Mouse (Mus musculus) megakaryocyte-erythroid progenitor cell, adult 5-6 weeks (primary cell): ENCODE data around the gene Rims1. TPM values are rescaled to one million over a fixed set of nuclear protein-coding genes. Genes with fewer than 3 reads are reported as not detected.

Experiments
- ATAC-seq: replicated peaks from 2 replicates; pipeline ENCODE4 v1.8.0; 2016; ENCODE audit warnings: mild to moderate bottlenecking, inconsistent platforms; ENCODE audit not compliant: severe bottlenecking, poor library complexity, low FRiP score, low TSS enrichment
- total RNA-seq, 2 experiments: library from RNA; stranded (forward) in 1 of 2; stranded (reverse) in 1 of 2; fragments of 200-1000, 215-1000 nt in 1 of 2; fragments of >200 nt in 1 of 2; fragmentation: Nextera tagmentation in 1 of 2; gene quantifications; 2 replicates each; pipeline ENCODE4 v1.2.3; 2014 to 2017

Gene Rims1
- total RNA-seq, 2 experiments from 2014 or later, result not detected

DNA sequence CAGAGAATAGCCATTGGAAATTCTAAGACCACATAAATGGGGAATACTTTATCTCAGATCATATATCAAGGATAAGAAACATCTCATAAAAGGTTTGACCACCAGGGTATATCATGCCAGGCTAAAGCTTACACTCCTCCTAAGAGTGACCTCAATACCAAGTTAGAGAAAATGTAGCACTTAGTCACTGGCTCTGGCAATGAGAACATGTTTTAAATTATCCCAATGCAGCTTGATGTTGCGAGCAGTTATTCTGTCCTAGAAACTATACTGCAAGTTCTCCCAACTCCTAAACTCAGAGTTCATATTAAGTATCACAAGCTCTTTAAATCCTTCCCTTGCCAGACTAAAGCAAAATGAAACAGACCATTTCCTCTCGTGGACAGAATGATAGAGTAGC lies 85.1 kb downstream of the Rims1 start:
- no peak for ATAC-seq

DNA sequence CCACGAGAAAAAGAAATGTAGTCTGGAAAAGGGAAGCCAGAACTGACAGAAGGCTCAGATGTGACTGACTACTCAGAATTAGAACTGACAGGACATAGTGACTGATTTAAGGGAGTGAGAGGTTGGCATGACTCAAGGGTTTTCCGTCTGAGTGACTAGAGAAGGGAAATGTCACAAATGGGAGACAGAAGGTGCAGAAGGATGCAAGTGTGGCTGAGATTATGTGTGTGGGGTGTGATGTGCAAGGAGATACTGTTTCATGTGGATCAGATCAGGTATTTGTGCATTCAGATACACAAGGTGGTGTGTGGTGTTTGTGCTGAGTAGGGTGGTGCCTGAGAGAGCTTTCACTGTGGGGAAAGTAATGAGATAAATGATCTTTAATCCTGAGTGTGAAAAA lies 96.3 kb downstream of the Rims1 start:
- ATAC-seq, result no peak

DNA sequence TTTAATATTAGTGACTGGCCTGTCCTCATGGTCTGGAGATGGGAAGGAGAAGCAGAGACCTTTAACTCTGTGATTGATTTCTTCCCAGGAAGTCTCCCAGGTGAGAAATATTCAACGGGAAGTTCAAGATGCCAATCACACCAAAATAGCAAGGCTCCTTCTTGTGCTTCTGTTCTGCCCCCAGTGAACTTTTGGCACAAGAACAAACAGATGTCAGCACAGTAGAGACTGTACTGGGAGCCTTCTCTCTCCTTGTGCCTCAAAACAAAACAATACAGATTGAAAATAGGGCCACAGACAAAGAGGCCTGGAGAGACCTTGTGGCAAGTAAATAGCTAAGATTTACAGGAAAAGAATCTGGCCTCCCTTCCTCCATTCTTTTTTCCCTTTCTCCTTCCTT lies 110.7 kb downstream of the Rims1 start:
- ATAC-seq, result no peak

DNA sequence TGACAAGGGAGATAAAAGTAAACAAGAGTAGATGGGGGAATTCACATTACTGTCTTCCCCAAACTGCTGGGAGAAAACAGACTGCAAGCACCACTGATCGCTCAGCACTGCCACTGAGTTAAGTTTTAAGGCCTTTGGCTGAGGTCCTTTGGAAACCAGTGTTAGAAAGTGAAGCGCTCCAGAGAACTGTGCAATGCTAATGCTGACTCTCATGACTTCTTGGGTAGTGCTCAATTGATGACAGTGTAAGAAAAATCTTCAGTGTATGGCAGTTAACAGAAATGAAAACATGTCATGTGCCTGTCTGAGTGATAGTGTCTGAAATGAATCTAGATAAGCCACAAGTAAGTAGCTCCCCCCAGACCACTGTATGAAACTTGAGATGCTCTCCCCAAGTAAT lies 111.3 kb downstream of the Rims1 start:
- ATAC-seq, result no peak

DNA sequence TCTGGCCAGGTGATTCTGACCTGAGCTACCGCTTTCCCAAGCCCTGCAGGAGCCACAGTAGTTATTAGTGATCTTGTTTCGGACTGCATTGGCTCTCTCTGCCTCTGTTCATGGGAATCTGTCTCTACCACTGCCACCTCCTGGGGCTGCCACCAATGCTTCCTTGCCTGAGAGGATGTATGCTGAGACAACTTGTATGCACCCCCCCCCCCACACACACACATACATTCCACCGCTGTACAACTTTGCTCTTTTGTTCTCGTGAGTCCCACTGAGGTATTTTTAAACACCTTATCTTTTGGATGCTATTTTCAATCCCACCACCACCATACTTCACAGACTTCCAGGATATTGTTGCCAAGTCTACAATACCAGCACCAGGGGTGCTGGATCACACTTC lies 122.3 kb downstream of the Rims1 start:
- ATAC-seq, result no peak

DNA sequence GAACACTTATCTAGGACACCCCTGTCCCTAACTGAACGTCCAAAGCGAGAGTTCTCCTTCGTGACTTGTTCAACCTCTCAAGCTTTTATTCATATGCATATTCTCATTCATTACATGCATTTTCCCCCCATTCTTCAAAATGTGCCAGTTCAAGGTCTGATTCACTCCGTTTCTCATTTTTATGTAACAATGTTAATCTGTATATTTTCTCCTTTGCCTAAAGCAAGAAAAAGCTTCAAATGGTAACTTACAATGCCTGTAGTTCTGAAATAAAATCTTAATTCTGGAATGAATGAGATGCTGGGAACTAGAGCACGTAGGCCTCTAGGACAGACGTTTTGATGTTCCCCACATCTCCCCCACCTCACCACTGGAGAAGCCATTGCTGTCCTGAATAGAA lies 141.6 kb downstream of the Rims1 start:
- no peak for ATAC-seq

DNA sequence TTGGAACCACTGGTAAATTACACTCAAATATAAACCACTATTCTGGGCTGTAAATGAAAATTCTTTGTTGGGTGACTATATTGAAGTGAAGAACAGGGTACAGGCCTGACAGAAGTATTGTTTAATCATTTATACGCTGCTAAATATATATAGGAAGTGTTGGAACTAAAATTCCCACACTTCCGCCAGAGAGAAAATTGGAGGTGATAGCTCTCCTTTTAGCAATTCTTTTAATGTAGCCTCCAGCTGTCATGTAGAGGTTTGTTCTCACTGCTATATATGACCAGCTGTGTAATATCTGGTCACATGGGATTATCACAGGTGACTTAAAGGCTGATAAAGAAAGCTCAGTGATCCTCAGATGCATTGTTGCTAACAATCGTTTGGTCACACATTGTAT lies 144.0 kb downstream of the Rims1 start:
- no peak for ATAC-seq

DNA sequence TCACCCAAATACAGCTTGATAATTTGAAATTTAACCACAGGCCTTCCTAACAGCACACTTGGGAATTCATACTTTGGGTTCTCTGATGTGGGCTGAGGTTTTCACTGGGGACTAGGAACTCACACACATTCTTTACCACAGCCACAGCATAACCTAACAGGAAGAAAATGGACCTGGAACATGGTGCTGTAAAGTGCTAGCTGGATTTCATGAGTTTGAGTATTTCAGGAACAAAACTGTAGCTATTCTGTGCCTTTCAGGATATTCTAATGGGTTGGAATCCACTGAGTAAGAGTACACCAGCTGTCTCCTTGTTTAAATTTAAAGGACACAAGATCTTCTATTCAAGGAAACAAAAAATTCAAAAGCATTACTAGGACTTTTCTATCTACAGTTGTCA lies 149.8 kb downstream of the Rims1 start:
- no peak for ATAC-seq

DNA sequence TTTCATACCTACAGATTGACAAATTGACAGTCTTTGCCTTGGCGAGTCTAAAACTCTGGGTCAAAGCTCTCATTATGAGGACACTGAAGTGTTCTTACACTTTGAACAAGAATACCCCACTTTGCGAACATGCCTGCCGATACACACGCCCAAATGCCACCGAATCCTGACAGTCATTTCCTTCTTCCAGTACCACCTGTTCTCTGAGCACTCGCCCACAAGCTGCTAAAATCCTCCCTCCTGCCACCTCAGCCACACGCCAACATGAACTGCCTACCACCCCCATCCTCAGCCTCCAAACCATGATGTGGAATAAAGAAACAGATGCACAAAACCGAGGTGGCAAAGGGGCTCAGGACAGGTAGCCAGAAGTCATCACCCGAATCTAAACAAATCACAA lies 150.9 kb downstream of the Rims1 start:
- no peak for ATAC-seq

DNA sequence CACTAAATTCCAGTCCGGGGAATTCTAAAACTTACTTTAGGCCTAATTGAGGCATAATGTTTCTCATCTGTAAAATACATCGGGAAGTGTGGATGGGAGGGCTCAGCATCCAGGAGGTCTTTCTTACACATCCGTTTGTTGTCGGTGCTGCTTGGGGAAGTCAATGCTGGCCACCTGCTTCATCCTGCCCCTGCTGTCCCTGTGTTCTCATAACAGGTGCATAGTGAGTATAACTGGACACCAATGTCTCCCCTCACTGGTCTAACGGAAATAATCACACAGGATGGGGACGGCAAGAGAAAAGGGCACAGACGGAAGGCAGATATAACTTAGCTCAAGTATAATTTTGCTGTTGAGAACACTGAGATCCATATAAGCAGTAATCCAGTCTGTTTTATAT lies 155.2 kb downstream of the Rims1 start:
- no peak for ATAC-seq

DNA sequence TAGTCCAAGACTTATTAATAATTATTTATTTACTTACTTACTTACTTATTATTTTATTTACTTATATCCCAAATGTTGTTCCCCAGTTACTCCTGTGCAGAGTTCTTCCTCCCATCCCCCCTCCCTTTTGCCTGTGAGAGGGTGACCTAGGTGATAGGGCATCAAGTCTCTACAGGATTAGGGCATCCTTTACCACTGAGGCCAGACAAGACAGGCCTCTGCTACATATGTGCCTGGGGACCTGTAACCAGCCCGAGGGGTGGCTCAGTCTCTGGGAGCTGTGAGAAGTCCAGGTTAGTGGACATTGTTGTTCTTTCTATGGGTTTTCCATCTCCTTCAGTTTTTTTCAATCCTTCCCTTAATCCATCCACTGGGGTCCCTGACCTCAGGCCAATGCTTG lies 156.4 kb downstream of the Rims1 start:
- ATAC-seq, result no peak

DNA sequence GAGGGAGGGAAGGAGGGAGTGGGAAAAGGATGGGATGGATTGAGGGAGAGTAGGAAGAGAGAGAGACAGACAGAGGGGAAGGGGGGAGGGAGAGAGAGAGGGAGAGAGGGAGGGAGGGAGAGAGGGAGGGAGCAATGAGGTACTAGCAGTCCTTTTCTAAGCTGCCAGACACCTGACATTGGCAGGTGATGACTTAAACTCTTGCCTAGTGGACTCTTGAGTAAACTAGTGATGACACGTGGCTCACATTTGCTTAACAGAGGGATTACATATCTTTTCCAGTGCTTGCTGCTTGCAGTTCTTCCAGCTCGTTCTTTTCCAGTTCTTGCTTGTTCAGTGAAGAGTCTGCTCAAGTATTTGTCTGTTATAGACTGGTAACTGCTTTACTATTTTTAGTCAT lies 160.5 kb downstream of the Rims1 start:
- ATAC-seq, result no peak

DNA sequence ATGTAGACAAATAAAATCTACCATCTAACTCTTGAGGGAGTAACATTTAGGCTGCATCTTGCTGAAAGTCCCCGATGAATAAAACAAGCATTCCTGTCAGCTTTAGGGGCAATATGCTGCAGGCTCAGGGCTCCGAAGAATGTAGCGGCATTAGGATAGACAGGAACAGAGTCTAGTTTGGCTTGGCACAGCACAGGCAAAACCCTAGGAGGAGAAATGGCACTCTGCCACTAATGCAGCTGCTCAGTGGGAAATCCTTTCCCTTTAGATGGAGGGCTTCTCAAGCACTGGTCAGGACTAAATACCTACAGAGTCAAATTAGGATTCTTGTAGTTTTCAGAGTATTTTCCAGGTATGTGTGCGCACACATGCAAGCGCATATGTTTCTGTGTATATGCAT lies 165.2 kb downstream of the Rims1 start:
- no peak for ATAC-seq

DNA sequence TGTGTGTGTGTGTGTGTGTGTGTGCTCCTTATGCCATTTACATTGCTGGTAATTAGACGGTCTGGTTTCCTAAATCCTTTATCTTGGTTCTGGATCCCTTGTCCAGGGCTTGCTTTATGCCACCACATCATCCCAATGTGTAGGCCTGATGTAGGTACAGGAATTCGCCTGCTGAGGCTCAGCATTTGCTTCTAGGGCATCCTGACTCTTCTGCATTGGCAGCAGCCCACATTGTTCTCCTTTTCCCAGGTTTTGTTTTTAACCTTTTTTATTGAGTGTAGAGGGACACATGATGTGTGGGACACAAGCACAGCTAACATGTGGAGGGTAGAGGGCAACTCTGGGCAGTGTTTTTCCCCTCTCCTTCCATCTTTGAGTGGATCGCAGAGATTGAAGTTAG lies 166.1 kb downstream of the Rims1 start:
- no peak for ATAC-seq

DNA sequence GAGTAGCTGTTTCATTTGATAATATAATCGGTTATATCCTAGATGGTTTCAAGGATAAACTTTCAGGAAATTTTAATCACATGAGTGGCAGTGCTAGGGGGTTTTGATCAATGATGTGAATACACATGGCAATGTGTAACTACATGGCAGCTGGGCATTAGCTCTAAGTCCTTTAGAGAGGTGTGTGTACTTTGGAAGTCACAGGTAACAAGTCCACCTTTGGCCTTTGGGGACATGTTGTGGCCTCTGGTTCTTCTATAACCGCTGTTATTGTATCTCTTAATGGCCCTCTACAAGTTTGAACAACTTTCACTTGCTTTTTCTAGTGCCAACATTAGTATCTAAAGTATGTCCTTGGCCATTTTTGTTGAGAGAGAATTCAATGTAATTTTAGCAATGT lies 171.9 kb downstream of the Rims1 start:
- ATAC-seq, result no peak

DNA sequence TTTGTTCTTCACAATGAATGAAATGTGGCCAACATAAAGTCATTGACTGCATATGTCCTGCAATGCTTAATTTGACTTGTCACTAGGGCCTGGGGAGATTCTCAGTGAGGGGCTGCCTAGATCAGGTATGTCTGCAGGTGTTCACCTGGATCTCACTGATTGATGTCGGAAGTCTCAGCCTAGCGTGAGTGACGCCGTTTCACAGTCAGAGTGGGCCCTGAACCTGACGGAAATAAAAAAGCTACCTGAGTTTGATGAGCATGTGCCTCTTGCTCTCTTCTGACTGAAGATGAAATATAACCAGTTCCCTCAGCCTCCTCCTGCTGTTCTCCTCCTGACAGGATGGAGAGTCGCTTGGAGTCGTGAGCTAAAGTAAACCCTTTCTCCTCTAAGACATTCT lies 173.2 kb downstream of the Rims1 start:
- no peak for ATAC-seq

DNA sequence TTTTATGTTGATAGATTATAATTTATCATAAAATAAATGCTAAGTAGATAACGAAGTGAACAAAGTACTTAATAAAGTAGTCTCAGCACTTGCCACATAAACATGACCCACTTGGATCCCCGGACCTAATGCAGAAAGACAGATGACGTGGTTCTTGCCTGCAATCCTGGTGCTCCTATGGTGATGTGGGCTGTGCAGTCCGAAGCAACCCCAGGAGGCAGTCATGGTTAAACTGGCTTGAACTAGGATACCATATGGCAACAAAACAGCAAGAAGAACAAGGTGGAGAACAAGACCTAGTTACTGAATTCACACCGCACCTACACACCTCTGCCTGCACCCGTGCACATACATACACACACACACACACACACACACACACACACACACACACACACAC lies 173.8 kb downstream of the Rims1 start:
- ATAC-seq, result no peak

DNA sequence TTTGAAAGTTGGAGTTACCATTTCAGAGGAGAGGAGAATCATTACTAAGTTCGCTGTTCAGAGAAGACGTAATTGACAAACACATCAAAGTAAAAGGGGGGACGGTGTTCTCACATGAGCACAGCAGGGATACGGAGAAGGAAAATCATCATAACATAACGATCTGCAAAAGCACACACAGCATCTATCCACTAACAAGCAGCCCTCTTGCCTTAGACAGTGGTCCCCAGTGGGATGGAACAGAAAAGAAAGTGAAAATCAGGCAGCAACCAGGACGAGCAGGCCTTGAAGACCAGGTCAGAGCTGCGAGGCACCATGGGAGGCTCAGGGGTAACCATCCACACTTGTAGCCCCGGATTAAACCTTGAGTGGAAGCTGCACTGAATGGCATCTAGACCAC lies 176.8 kb downstream of the Rims1 start:
- no peak for ATAC-seq

DNA sequence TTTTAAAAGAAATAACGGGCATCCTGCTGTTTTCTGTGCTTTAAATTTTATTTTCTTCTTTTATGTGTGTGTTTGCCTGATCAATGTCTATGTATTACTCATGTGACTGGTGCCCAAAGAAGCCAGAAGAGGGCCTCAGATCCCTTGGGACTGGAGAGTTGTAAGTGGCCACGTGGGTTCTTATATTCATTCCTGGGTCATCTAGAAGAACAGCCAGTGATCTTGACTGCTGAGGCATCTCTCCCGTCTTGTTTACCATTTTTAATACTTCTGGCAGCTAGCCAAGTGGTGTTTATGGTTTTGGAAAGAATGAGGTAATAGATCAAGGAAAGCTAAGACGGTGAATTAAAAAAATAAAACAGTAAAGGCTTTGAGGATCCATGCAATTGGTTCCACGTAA lies 178.8 kb downstream of the Rims1 start:
- ATAC-seq, result no peak

DNA sequence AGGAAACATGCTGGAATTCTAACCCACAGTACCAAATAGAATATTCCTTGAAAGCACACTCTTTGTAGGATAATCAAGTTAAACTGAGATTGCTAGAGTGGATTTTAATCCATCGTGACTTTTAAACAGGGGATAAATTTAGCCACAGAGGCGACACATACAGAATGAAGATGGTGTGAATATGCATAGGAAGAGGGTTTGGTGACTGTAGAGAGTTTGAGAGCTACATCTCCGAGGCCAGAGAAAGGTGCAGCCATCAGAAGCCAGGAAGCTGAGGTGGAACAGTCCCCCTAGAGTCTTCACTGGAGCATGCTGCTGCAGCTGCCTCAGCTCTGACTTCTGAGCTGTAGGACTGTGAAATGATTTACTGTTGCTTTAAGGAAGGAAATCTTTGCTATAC lies 179.5 kb downstream of the Rims1 start:
- ATAC-seq, result no peak

DNA sequence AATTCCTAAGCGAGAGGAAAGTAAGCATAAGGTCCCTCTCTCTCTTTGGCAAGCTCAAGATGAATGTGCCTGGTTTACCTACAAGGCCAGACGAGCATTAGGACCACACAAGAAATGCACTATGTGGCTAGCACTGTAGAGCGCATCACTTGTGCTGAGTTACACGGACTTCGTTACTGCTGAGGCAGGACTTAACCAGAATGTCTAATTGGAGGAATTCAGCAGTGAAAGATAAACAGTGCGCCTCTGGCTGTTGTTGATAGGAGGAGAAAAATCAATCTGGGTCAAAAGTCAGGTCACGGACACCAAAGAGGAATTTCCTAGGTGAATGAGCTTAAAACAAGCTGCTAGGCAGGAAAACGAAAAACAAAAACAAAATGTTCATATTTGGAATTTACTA lies 185.0 kb downstream of the Rims1 start:
- no peak for ATAC-seq

DNA sequence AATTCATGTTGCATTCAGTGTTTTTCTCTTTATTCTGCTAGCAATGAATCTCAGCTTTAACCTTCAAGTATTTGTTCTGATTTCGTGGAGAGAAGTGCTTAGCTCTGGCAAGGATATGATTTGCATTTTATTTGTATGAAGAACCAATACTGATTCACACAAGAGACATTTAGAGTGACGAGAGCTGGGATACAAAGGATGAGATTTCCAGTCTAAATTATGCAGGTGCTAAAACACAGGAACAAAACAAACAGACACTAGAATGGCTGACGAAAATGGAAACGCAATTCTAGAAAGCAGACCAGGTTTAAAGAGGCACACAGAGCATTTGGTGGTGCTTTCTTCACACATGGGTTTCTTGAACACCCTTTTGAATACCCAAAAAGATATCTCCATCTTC lies 190.2 kb downstream of the Rims1 start:
- ATAC-seq, result no peak

DNA sequence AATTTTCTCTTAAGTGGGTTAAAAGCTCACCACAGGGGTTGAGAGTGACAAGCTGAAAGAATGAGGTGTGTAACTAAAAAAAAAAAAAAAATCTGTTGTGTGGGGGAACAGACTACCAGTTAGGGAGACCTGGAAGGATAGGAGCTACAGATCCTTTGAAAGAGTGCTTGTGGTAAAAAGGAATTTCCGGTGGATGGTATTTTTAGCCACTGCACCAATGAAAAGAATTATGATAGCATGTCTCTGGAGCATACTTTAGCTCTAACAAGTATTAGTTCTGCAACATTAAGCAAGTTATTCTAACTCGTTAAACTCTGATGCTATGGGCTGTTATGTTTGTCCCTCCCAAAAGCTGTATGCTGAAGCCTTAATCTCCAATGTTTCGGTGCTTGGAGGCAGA lies 192.2 kb downstream of the Rims1 start:
- no peak for ATAC-seq
